Mouse (Mus musculus): ENCODE results near the gene Hist1h3a. TPM values are rescaled to one million over a fixed set of nuclear protein-coding genes. Genes with fewer than 3 reads are reported as not detected.
A peak's percentile ranks its signal among the peaks of the same experiment; 100 is the strongest.
"Not testable (repeated sequence)": the region's sequence is repeated elsewhere in the genome, so short reads cannot be mapped to it uniquely, and the experiment has no call there.

Hist1h3a gene
- polyA plus RNA-seq, 1 experiment from 2014 or later, result not detected

GRCm38 (mm10) chr13:23751478-23751956 lies 10.7 kb downstream of the Hist1h3a start:
- Histone ChIP-seq H3K79me2 (ENCODE audit: inconsistent target) (no peaks in the 10 kb centered on the region), H3K4me3 (ENCODE audit: inconsistent target) (peak overlapping the region; percentile 10; the same call in 1 of the 2 replicates), H3K36me3 (ENCODE audit: inconsistent target) (no peaks in the 10 kb centered on the region), H3K27ac (peak overlapping the region; percentile 80)
- 0% methylated on average over 11 of the region's 11 CpGs for WGBS (ENCODE audit: missing documents)

GRCm38 (mm10) chr13:23750839-23751477 lies 11.2 kb downstream of the Hist1h3a start, which contains the start of gene Hist1h2ab:
Gene Hist1h2ab, plus strand, starts transcription at chr13:23751126.
- not testable (repeated sequence) for H3K79me2 ChIP-seq (ENCODE audit: inconsistent target); H3K36me3 ChIP-seq (ENCODE audit: inconsistent target)
- Histone ChIP-seq H3K27ac (peak within 1 kb of the TSS; percentile 80), H3K4me3 (ENCODE audit: inconsistent target) (peak within 1 kb of the TSS; percentile 10; the same call in 1 of the 2 replicates)
- 3% methylated on average over 13 of the region's 47 CpGs for WGBS (ENCODE audit: missing documents)

- Histone ChIP-seq H3K27ac (peak overlapping the region; percentile 55), H3K36me3 (ENCODE audit: inconsistent target) (no peaks in the 10 kb centered on the region), H3K4me3 (ENCODE audit: inconsistent target) (no peak overlapping the region), H3K79me2 (ENCODE audit: inconsistent target) (no peaks in the 10 kb centered on the region)
- 97% methylated on average over 5 of the region's 5 CpGs for WGBS (ENCODE audit: missing documents)
Measured at GRCm38 (mm10) chr13:23749563-23750121, 12.5 kb downstream of the Hist1h3a start.

GRCm38 (mm10) chr13:23747892-23748288 lies 14.3 kb downstream of the Hist1h3a start:
- 25% methylated on average over 4 of the region's 4 CpGs for WGBS (ENCODE audit: missing documents)
- Histone ChIP-seq H3K36me3 (ENCODE audit: inconsistent target) (no peaks in the 10 kb centered on the region), H3K79me2 (ENCODE audit: inconsistent target) (no peaks in the 10 kb centered on the region), H3K27ac (peak overlapping the region; percentile 93), H3K4me3 (ENCODE audit: inconsistent target) (no peak overlapping the region)

GRCm38 (mm10) chr13:23747081-23747891 lies 14.9 kb downstream of the Hist1h3a start:
- WGBS (ENCODE audit: missing documents), result 14% methylated on average over 10 of the region's 13 CpGs
- Histone ChIP-seq H3K79me2 (ENCODE audit: inconsistent target) (no peaks in the 10 kb centered on the region), H3K36me3 (ENCODE audit: inconsistent target) (no peaks in the 10 kb centered on the region), H3K27ac (peak overlapping the region; percentile 93), H3K4me3 (ENCODE audit: inconsistent target) (no peak overlapping the region; the same call in 1 of the 2 replicates)

GRCm38 (mm10) chr13:23746201-23747080 lies 15.7 kb downstream of the Hist1h3a start, which contains the start of gene Hist1h2bb:
Gene Hist1h2bb, plus strand, starts transcription at chr13:23746734.
- H3K4me3 ChIP-seq (ENCODE audit: inconsistent target), result peak within 1 kb of the TSS; percentile 15; the same call in 1 of the 2 replicates
- WGBS (ENCODE audit: missing documents), result under 1% methylated on average over 30 of the region's 58 CpGs
- H3K27ac ChIP-seq, result peak within 1 kb of the TSS; percentile 93
- not testable (repeated sequence) for H3K36me3 ChIP-seq (ENCODE audit: inconsistent target); H3K79me2 ChIP-seq (ENCODE audit: inconsistent target)

- Histone ChIP-seq H3K79me2 (ENCODE audit: inconsistent target) (no peaks in the 10 kb centered on the region), H3K4me3 (ENCODE audit: inconsistent target) (peak within 1 kb of the TSS; percentile 25), H3K27ac (peak within 1 kb of the TSS; percentile 93), H3K36me3 (ENCODE audit: inconsistent target) (no peaks in the 10 kb centered on the region)
- 2% methylated on average over 21 of the region's 28 CpGs for WGBS (ENCODE audit: missing documents)
Measured at GRCm38 (mm10) chr13:23745381-23746161, 16.6 kb downstream of the Hist1h3a start, which contains the start of gene Hist1h3c. Gene Hist1h3c, minus strand, starts transcription at chr13:23745602.

- 13% methylated on average over 10 of the region's 36 CpGs for WGBS (ENCODE audit: missing documents)
- peak overlapping the region; percentile 53 for H3K27ac ChIP-seq
- H3K79me2 ChIP-seq (ENCODE audit: inconsistent target), result no peaks in the 10 kb centered on the region
- no peaks in the 10 kb centered on the region for H3K36me3 ChIP-seq (ENCODE audit: inconsistent target)
- H3K4me3 ChIP-seq (ENCODE audit: inconsistent target), result peak overlapping the region; percentile 25
Measured at GRCm38 (mm10) chr13:23744421-23745380, 17.5 kb downstream of the Hist1h3a start.

GRCm38 (mm10) chr13:23743963-23744362 lies 18.2 kb downstream of the Hist1h3a start:
- peak overlapping the region; percentile 53 for H3K27ac ChIP-seq
- H3K79me2 ChIP-seq (ENCODE audit: inconsistent target), result no peaks in the 10 kb centered on the region
- no peaks in the 10 kb centered on the region for H3K36me3 ChIP-seq (ENCODE audit: inconsistent target)
- WGBS (ENCODE audit: missing documents), result 89% methylated on average over 4 of the region's 4 CpGs
- peak overlapping the region; percentile 25; the same call in 1 of the 2 replicates for H3K4me3 ChIP-seq (ENCODE audit: inconsistent target)

- 94% methylated on average over 4 of the region's 5 CpGs for WGBS (ENCODE audit: missing documents)
- Histone ChIP-seq H3K4me3 (ENCODE audit: inconsistent target) (no peak overlapping the region), H3K36me3 (ENCODE audit: inconsistent target) (no peaks in the 10 kb centered on the region), H3K79me2 (ENCODE audit: inconsistent target) (no peaks in the 10 kb centered on the region), H3K27ac (no peak overlapping the region)
Measured at GRCm38 (mm10) chr13:23743215-23743614, 19.0 kb downstream of the Hist1h3a start.

GRCm38 (mm10) chr13:23742007-23742406 lies 20.2 kb downstream of the Hist1h3a start:
- Histone ChIP-seq H3K4me3 (ENCODE audit: inconsistent target) (no peak overlapping the region), H3K79me2 (ENCODE audit: inconsistent target) (no peaks in the 10 kb centered on the region), H3K27ac (no peak overlapping the region), H3K36me3 (ENCODE audit: inconsistent target) (no peaks in the 10 kb centered on the region)

GRCm38 (mm10) chr13:23740910-23741309 lies 21.3 kb downstream of the Hist1h3a start:
- no peaks in the 10 kb centered on the region for H3K79me2 ChIP-seq (ENCODE audit: inconsistent target)
- WGBS (ENCODE audit: missing documents), result 79% methylated on average over 4 of the region's 5 CpGs
- H3K4me3 ChIP-seq (ENCODE audit: inconsistent target), result peak overlapping the region; percentile 60; the same call in 1 of the 2 replicates
- H3K27ac ChIP-seq, result peak overlapping the region; percentile 90
- no peaks in the 10 kb centered on the region for H3K36me3 ChIP-seq (ENCODE audit: inconsistent target)

Measured in macrophage (primary cell).